Mouse (Mus musculus): Measurements from ENCODE around the gene Syce3. TPM values are rescaled to one million over a fixed set of nuclear protein-coding genes. Genes with fewer than 3 reads are reported as not detected.
A peak's percentile ranks its signal among the peaks of the same experiment; 100 is the strongest.

Gene Syce3
- polyA plus RNA-seq, 1 experiment from 2014 or later: 3.4 TPM

DNA sequence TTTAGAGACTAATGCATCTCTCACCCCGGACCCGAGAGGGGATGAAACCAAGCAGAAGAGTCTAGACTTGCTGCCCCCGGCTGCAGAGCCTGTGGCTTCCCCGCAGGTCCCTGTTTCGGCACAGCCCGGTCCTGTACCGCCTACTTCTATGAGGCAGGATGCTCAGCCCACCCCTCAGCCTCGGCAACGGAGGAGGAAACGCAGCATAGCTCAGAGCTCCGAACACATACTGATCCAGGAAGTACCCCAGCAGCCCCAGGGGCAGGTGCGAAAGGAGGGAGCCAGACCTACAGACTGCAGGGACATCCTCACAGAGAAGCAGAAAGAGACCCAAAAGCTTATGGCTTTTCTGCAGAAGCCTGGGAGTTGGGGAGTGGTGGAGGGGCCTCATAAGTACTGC lies 23.2 kb downstream of the Syce3 start:
- TF ChIP-seq CTCF (IDR thresholded peaks at IDR 0.05; ENCODE audit: low read depth): no peak
- no peak for ATAC-seq
- 34% methylated on average over 12 of the region's 12 CpGs for WGBS
- Histone ChIP-seq H3K4me3 (ENCODE audit: low read depth, low read length) (no peak overlapping the region), H3K9ac (ENCODE audit: low read depth, low read length) (no peak overlapping the region), H3K36me3 (ENCODE audit: control insufficient read depth, insufficient read depth) (no peaks in the 10 kb centered on the region), H3K9me3 (ENCODE audit: control insufficient read depth) (no peaks in the 10 kb centered on the region), H3K27ac (ENCODE audit: low read depth, low read length) (no peak overlapping the region), H3K4me2 (replicated peaks; ENCODE audit: low read depth) (no peak overlapping the region), H3K27me3 (replicated peaks; ENCODE audit: control insufficient read depth, insufficient read depth, low read length) (0 out of 2 replicates have a peak, but pooled peaks cover 2% of the 10 kb centered on the region), H3K4me1 (replicated peaks; ENCODE audit: control insufficient read depth, insufficient read depth, low read length) (no peaks in the 10 kb centered on the region)

DNA sequence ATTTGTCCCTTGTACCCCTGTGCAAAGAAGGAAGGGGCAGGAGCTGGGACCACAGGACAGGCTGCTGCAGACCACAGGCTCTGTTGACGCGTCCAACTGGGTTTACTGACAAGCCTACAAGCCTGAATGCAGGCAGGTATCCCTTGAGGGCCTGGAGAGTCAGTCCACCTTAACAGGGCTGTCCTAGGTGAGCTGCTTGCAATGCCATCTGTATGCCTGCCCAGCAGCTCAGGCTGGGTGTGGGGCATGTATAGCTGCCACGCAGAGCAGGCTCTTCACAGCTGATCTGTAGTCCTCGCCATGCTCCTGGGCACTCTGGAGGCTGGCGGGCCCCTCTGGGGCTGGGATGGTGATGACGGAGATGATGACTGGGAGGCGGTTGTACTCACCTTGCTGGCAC lies 25.7 kb downstream of the Syce3 start, which contains the start of gene Klhdc7b:
TSS of gene Klhdc7b (plus strand) at position 301 of the 400 bp plus-strand sequence.
- no peak for ATAC-seq

DNA sequence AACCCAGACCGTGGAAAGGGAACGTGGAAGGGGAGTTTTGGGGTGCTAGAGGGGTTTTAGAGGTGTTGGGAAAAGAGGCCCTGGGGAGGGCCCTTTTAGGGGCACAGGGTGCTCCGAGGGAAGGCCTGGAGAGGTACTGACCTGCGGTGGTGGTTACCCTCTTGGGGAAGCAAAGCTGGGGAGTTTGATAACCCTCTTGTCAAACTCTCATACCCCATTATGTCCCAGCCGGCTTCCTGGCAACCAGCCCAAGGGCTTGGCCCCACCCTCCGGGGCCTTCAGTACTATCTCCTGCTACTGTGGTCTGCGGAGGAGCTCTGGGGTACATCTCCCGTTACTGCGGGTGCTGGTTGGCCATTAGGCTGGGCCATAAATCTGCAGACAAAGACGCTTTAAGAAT lies 30.9 kb downstream of the Syce3 start:
- peaks cover 39% of the 10 kb centered on the region for H3K27me3 ChIP-seq (replicated peaks; ENCODE audit: control insufficient read depth, insufficient read depth, low read length)
- H3K36me3 ChIP-seq (ENCODE audit: control insufficient read depth, insufficient read depth): no peaks in the 10 kb centered on the region
- H3K9ac ChIP-seq (ENCODE audit: low read depth, low read length): no peak overlapping the region
- H3K4me3 ChIP-seq (ENCODE audit: low read depth, low read length): peak overlapping the region; percentile 42
- no peak for ATAC-seq
- peak overlapping the region; percentile 74 for H3K4me2 ChIP-seq (replicated peaks; ENCODE audit: low read depth)
- H3K9me3 ChIP-seq (ENCODE audit: control insufficient read depth): no peaks in the 10 kb centered on the region
- 11% methylated on average over 10 of the region's 10 CpGs for WGBS
- TF ChIP-seq CTCF (IDR thresholded peaks at IDR 0.05; ENCODE audit: low read depth): no peak
- H3K27ac ChIP-seq (ENCODE audit: low read depth, low read length): no peak overlapping the region
- H3K4me1 ChIP-seq (replicated peaks; ENCODE audit: control insufficient read depth, insufficient read depth, low read length): peaks cover 6% of the 10 kb centered on the region

More for the DNA sequence above, 25.7 kb downstream of the Syce3 start, which contains the start of gene Klhdc7b:
- Histone ChIP-seq H3K4me2 (replicated peaks; ENCODE audit: low read depth) (no peak within 1 kb of the TSS), H3K27me3 (replicated peaks; ENCODE audit: control insufficient read depth, insufficient read depth, low read length) (peaks cover 5% of the 10 kb centered on the region; the same call in 1 of the 2 replicates), H3K36me3 (ENCODE audit: control insufficient read depth, insufficient read depth) (no peaks in the 10 kb centered on the region), H3K27ac (ENCODE audit: low read depth, low read length) (no peak within 1 kb of the TSS), H3K9me3 (ENCODE audit: control insufficient read depth) (no peaks in the 10 kb centered on the region), H3K4me3 (ENCODE audit: low read depth, low read length) (no peak within 1 kb of the TSS), H3K9ac (ENCODE audit: low read depth, low read length) (no peak within 1 kb of the TSS), H3K4me1 (replicated peaks; ENCODE audit: control insufficient read depth, insufficient read depth, low read length) (no peaks in the 10 kb centered on the region)
- no peak for TF ChIP-seq CTCF (IDR thresholded peaks at IDR 0.05; ENCODE audit: low read depth)
- WGBS: 86% methylated on average over 7 of the region's 7 CpGs

DNA sequence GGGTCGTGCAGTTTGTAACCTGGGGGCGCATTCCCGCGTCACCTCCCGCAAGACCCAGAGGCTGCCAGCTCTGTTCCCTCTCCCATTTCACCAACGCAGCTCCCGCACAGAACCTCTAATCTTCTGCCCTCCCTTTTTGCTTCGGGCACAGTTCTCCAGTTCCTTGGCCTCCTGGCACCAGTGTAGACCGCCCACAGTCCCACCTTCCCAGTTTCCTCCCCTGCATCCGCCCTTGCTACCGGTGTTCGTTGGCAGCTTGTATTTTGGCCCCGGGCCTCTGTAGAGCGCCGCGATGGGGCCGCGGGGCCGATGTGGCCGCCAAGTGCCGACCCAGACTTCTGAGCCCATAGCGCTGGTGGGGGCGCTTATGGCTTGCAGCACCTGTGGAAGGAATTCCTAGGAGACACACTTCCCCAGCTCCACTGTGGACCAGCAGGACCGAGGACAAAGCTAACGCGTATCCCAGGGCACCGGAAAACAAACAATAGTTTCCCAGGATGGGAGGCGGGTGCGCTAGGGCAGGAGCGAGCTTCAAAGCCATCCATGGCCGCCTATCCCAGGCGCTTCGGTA lies 31.4 kb downstream of the Syce3 start, which contains the start of gene Odf3b:
TSS of gene Odf3b (minus strand) at position 452 of the 571 bp plus-strand sequence.
- Histone ChIP-seq H3K4me1 (replicated peaks; ENCODE audit: control insufficient read depth, insufficient read depth, low read length) (peaks cover 9% of the 10 kb centered on the region), H3K27ac (ENCODE audit: low read depth, low read length) (no peak within 1 kb of the TSS)
- ATAC-seq: no peak

DNA sequence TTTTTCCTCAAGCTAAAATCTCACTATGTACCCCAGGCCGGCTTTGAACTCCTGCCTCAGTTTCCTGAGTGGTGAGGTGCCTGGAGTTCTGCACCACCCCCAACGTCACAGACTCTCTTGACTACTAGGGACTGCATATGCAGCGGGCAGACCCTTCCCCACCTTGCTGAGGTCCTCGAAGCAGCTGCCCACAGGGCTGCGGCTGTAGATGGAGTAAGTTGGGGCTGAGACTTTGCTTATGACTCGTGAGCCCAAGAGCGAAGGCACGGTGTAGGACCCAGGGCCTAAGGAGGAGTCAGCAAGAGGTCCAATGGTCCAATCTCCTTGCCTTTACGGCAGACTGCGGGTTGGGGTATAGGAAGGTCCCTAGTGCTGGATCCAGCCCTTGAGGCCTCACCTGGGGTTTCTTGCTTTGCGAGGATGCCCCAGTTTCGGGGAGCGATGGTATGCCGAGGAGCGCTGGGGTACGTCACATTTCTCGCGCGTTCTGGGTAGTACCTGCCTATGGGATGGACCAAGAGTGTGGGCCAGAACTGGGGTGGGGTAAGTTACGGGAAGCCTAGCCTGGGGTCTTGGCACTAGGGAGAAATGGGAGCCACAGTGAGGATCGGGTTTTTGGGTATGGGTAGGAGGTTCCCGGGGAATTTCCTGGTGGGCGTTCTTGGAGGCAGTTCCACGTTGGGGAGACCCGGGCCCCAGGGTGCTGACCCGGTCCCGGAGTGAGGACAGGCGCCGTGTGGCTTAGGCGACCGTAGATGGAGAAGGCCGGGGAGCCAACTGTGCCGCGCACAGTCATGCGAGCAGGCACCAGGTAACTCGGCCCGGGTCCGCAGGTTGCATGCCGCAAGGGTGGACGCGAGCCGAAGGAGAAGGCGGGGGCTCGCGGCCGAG lies 32.1 kb downstream of the Syce3 start:
- no peak overlapping the region for H3K9ac ChIP-seq (ENCODE audit: low read depth, low read length)

More for the DNA sequence above, 31.4 kb downstream of the Syce3 start, which contains the start of gene Odf3b:
- H3K27me3 ChIP-seq (replicated peaks; ENCODE audit: control insufficient read depth, insufficient read depth, low read length): peaks cover 39% of the 10 kb centered on the region
- no peak within 1 kb of the TSS for H3K9ac ChIP-seq (ENCODE audit: low read depth, low read length)
- peak within 1 kb of the TSS; percentile 74 for H3K4me2 ChIP-seq (replicated peaks; ENCODE audit: low read depth)
- 1% methylated on average over 33 of the region's 33 CpGs for WGBS
- peak within 1 kb of the TSS; percentile 42 for H3K4me3 ChIP-seq (ENCODE audit: low read depth, low read length)
- TF ChIP-seq CTCF (IDR thresholded peaks at IDR 0.05; ENCODE audit: low read depth): no peak
- no peaks in the 10 kb centered on the region for H3K9me3 ChIP-seq (ENCODE audit: control insufficient read depth)
- no peaks in the 10 kb centered on the region for H3K36me3 ChIP-seq (ENCODE audit: control insufficient read depth, insufficient read depth)

DNA sequence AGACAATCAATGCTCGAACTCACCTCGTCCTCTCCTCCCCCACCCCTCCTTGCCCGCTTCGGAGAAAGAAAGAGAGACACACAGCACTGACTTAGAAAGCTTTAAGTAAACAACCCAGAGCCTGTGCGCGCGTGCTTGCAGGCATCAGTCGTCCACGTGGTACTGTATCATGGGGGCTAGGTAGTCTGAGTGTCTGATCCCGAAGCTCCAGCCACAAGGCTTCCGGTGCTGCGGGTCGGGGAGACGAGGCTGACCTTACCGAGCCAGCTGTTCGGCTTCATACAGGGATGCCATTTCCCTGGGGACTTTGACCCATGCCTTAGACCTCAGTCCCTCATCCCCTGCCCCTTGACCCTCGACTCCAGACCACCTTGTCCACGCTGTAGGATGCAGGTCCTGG lies 32.9 kb downstream of the Syce3 start:
- peak overlapping the region; percentile 48 for H3K4me2 ChIP-seq (replicated peaks; ENCODE audit: low read depth)
- no peaks in the 10 kb centered on the region for H3K36me3 ChIP-seq (ENCODE audit: control insufficient read depth, insufficient read depth)
- H3K9ac ChIP-seq (ENCODE audit: low read depth, low read length): no peak overlapping the region
- peaks cover 9% of the 10 kb centered on the region for H3K4me1 ChIP-seq (replicated peaks; ENCODE audit: control insufficient read depth, insufficient read depth, low read length)
- 6% methylated on average over 18 of the region's 18 CpGs for WGBS
- H3K27me3 ChIP-seq (replicated peaks; ENCODE audit: control insufficient read depth, insufficient read depth, low read length): peaks cover 39% of the 10 kb centered on the region
- TF ChIP-seq CTCF (IDR thresholded peaks at IDR 0.05; ENCODE audit: low read depth): no peak
- H3K4me3 ChIP-seq (ENCODE audit: low read depth, low read length): peak overlapping the region; percentile 13
- H3K9me3 ChIP-seq (ENCODE audit: control insufficient read depth): no peaks in the 10 kb centered on the region
- H3K27ac ChIP-seq (ENCODE audit: low read depth, low read length): no peak overlapping the region
- ATAC-seq: no peak

More for the DNA sequence above, 32.1 kb downstream of the Syce3 start:
- Histone ChIP-seq H3K36me3 (ENCODE audit: control insufficient read depth, insufficient read depth) (no peaks in the 10 kb centered on the region), H3K4me1 (replicated peaks; ENCODE audit: control insufficient read depth, insufficient read depth, low read length) (peaks cover 9% of the 10 kb centered on the region), H3K4me3 (ENCODE audit: low read depth, low read length) (peak overlapping the region; percentile 42), H3K4me2 (replicated peaks; ENCODE audit: low read depth) (peak overlapping the region; percentile 74), H3K27ac (ENCODE audit: low read depth, low read length) (no peak overlapping the region), H3K27me3 (replicated peaks; ENCODE audit: control insufficient read depth, insufficient read depth, low read length) (peaks cover 39% of the 10 kb centered on the region), H3K9me3 (ENCODE audit: control insufficient read depth) (no peaks in the 10 kb centered on the region)
- 19% methylated on average over 46 of the region's 46 CpGs for WGBS
- ATAC-seq: no peak
- TF ChIP-seq CTCF (IDR thresholded peaks at IDR 0.05; ENCODE audit: low read depth): no peak
